Mouse (Mus musculus) liver, postnatal 0 days (tissue): ENCODE data around the gene Nub1.

ENCODE experiments used
- CTCF ChIP-seq: sonication (generic); IDR thresholded peaks from 2 replicates; pipeline ENCODE4 v1.5.1; 2016; ENCODE audit warnings: antibody characterized with exemption, low read depth
- EP300 ChIP-seq: IDR thresholded peaks from 2 replicates; pipeline ENCODE4 v1.6.1; 2016; ENCODE audit warnings: antibody characterized with exemption, low read depth, mild to moderate bottlenecking

DNA sequence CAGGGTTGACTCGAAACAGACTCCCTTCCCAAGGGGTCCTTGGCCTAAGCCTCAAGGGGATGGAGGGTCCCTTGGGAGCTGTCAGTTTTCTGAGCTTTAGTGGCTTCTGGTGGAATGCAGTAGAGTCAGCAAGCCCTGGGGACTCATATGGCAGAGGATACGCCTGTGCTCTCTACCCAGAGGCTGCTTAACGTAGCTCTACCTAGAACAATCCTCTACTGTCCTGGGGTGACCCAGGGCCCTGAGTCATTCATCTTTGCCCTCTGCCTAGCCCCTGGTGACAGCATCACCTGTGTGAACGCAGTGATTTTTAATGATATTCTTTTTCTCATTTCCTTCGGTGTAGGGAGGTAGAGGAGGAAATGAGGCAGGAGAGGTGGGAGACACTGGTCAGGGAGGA is 64.4 kb downstream of the Nub1 start:
- TF ChIP-seq CTCF (no peak), EP300 (no peak)
